Mouse (Mus musculus): Measurements from ENCODE around the gene Tmem132c. TPM values are rescaled to one million over a fixed set of nuclear protein-coding genes. Genes with fewer than 3 reads are reported as not detected.

Tmem132c gene
- polyA plus RNA-seq, 1 experiment from 2014 or later = 51.8 TPM

DNA sequence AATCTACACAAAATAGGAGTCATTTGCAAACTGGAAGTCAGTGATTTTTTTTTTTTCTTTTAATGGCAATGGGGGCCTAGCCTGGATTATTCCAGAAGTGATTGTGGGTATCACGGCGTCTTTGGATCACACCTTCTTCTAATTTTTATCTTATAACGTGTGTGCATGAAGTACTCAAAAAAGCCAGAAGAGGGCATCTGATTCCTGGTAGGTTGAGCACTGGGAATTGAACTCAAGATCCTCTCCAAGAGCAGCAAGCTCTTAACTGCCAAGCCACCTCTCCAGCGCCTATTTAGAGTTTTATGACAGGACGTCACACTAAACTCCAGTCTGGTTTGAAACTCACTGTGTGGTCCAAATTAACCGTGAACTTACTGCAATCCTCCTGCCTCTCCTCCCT is 346.2 kb downstream of the Tmem132c start:
- Histone ChIP-seq H3K27ac (no peak overlapping the region), H3K27me3 (no peaks in the 10 kb centered on the region), H3K4me3 (no peak overlapping the region), H3K9me3 (no peaks in the 10 kb centered on the region), H3K4me1 (no peaks in the 10 kb centered on the region), H3K9ac (no peak overlapping the region), H3K36me3 (no peaks in the 10 kb centered on the region; the same call in 1 of the 2 replicates), H3K4me2 (replicated peaks) (no peak overlapping the region)
- 74% methylated on average over 6 of the region's 6 CpGs for WGBS
- ATAC-seq (ENCODE audit: insufficient number of reproducible peaks, insufficient read depth, low FRiP score, low TSS enrichment) = no peak

DNA sequence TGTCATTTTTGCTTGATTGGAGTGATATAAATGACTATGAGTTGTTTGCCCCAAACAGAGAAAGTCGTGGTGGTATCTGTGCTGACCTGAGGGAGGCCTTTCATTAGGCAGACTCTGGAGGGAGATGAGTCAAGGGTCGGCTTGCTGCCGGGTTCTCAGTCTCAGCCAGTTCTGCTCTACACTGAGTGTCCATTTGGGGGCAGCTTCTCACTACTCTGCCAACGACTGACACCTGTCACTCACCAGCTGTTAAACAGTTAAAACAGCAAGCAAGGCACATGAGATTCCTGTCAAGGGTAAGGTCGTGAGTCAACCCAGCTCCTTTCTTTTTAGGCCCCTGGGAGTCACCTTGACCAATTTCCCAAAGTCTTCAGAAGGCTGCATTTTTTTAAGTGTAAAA is 350.8 kb downstream of the Tmem132c start:
- H3K9ac ChIP-seq = no peak overlapping the region
- no peak overlapping the region for H3K4me2 ChIP-seq (replicated peaks)
- no peaks in the 10 kb centered on the region for H3K27me3 ChIP-seq
- H3K4me1 ChIP-seq = no peaks in the 10 kb centered on the region
- no peak overlapping the region for H3K4me3 ChIP-seq
- WGBS = 70% methylated on average over 5 of the region's 5 CpGs
- peaks cover 45% of the 10 kb centered on the region for H3K36me3 ChIP-seq
- no peak overlapping the region for H3K27ac ChIP-seq
- H3K9me3 ChIP-seq = no peaks in the 10 kb centered on the region
- ATAC-seq (ENCODE audit: insufficient number of reproducible peaks, insufficient read depth, low FRiP score, low TSS enrichment) = no peak

GRCm38 (mm10) chr5:127592854-127593253 is 351.2 kb downstream of the Tmem132c start:
- Histone ChIP-seq H3K9ac (no peak overlapping the region), H3K27me3 (no peaks in the 10 kb centered on the region), H3K4me1 (no peaks in the 10 kb centered on the region), H3K4me3 (no peak overlapping the region), H3K4me2 (replicated peaks) (no peak overlapping the region), H3K36me3 (peaks cover 49% of the 10 kb centered on the region), H3K27ac (no peak overlapping the region), H3K9me3 (no peaks in the 10 kb centered on the region)
- 80% methylated on average over 6 of the region's 6 CpGs for WGBS
- ATAC-seq (ENCODE audit: insufficient number of reproducible peaks, insufficient read depth, low FRiP score, low TSS enrichment) = no peak

- no peak overlapping the region for H3K4me3 ChIP-seq
- ATAC-seq (ENCODE audit: insufficient number of reproducible peaks, insufficient read depth, low FRiP score, low TSS enrichment) = no peak
- no peaks in the 10 kb centered on the region for H3K27me3 ChIP-seq
- H3K4me2 ChIP-seq (replicated peaks) = no peak overlapping the region
- peaks cover 77% of the 10 kb centered on the region for H3K36me3 ChIP-seq
- 96% methylated on average over 3 of the region's 3 CpGs for WGBS
- no peak overlapping the region for H3K9ac ChIP-seq
- H3K9me3 ChIP-seq = no peaks in the 10 kb centered on the region
- no peak overlapping the region for H3K27ac ChIP-seq
- H3K4me1 ChIP-seq = no peaks in the 10 kb centered on the region
These were observed 354.1 kb downstream of the Tmem132c start for GRCm38 (mm10) chr5:127595676-127596075.

DNA sequence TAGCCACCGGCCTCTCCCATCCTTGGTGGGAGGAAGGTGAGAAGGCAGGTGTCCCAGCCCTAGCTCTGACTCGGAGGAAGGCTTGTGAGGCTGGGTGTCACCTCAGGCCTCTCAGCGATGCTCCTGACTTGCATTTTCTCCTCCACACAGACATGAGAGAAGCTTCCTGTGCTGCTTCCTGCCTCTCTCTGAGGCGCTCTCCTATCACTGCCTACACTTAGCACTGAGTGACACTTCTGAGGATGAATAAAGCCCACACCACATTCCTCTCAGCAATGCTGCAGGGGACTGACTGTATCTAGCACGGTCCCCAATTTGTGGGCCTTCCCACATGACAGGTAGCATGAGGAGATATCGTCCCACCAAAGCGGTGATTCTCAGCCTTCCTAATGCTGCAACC is 355.3 kb downstream of the Tmem132c start:
- H3K9me3 ChIP-seq = no peaks in the 10 kb centered on the region
- H3K9ac ChIP-seq = no peak overlapping the region
- H3K4me2 ChIP-seq (replicated peaks) = no peak overlapping the region
- peaks cover 87% of the 10 kb centered on the region for H3K36me3 ChIP-seq
- WGBS = 87% methylated on average over 7 of the region's 7 CpGs
- no peak overlapping the region for H3K4me3 ChIP-seq
- no peaks in the 10 kb centered on the region for H3K27me3 ChIP-seq
- no peaks in the 10 kb centered on the region for H3K4me1 ChIP-seq
- H3K27ac ChIP-seq = no peak overlapping the region
- no peak for ATAC-seq (ENCODE audit: insufficient number of reproducible peaks, insufficient read depth, low FRiP score, low TSS enrichment)

DNA sequence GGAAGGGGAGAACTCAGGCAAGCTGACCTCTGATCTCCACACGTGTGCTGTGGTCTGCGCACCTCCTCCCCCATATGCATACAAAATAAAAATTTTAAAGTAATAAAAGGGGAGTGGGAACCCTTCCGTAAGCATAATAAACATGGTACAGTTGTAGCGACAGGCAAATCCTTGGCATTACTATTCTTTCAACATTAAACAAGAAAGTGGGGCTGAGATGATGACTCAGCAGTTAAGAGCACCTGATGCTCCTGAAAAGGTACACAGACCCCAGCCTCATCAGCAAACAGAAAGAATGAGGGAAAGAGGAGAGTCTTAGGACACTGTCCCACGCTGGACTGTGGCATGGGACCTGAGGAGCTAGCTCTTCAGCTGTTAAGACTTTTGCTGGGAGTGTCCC is 361.4 kb downstream of the Tmem132c start:
- peaks cover 97% of the 10 kb centered on the region for H3K36me3 ChIP-seq
- H3K4me1 ChIP-seq = no peaks in the 10 kb centered on the region
- no peak overlapping the region for H3K4me3 ChIP-seq
- no peak overlapping the region for H3K27ac ChIP-seq
- no peak for ATAC-seq (ENCODE audit: insufficient number of reproducible peaks, insufficient read depth, low FRiP score, low TSS enrichment)
- H3K27me3 ChIP-seq = no peaks in the 10 kb centered on the region
- WGBS = 93% methylated on average over 5 of the region's 5 CpGs
- no peaks in the 10 kb centered on the region for H3K9me3 ChIP-seq
- H3K9ac ChIP-seq = no peak overlapping the region
- H3K4me2 ChIP-seq (replicated peaks) = no peak overlapping the region

- 87% methylated on average over 2 of the region's 2 CpGs for WGBS
- Histone ChIP-seq H3K36me3 (peaks cover 62% of the 10 kb centered on the region), H3K4me2 (replicated peaks) (no peak overlapping the region), H3K27me3 (no peaks in the 10 kb centered on the region), H3K27ac (no peak overlapping the region), H3K4me3 (no peak overlapping the region), H3K9ac (no peak overlapping the region), H3K9me3 (no peaks in the 10 kb centered on the region), H3K4me1 (no peaks in the 10 kb centered on the region)
- no peak for ATAC-seq (ENCODE audit: insufficient number of reproducible peaks, insufficient read depth, low FRiP score, low TSS enrichment)
These were observed 365.9 kb downstream of the Tmem132c start for GRCm38 (mm10) chr5:127607507-127607906.

DNA sequence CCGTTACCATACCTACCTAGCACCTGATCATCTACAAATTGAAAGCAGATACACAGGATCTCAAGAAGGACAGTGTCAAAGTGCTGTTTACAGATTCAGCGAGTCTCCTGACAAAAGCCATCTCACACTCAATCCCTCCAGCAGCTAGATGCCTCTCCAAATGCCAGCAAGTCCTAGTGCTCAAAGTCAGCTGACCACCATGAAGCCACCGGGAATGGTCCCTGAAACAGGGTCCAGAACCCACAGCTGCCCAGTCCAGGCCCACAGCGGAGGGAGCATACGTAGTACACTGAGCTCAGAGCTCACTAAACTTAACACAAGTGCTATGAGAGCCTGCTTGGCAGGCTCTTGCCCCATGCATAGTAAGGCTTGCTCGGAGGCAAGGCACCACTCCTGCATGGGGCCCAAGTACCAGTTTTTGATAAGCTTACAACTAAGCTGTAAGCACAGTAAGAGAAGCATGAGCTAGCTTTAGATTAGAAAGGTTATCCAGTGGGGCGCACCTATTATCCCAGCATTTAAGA is 367.6 kb downstream of the Tmem132c start:
- H3K9ac ChIP-seq = no peak overlapping the region
- peaks cover 44% of the 10 kb centered on the region for H3K36me3 ChIP-seq
- ATAC-seq (ENCODE audit: insufficient number of reproducible peaks, insufficient read depth, low FRiP score, low TSS enrichment) = no peak
- no peak overlapping the region for H3K27ac ChIP-seq
- no peak overlapping the region for H3K4me2 ChIP-seq (replicated peaks)
- 85% methylated on average over 7 of the region's 7 CpGs for WGBS
- no peaks in the 10 kb centered on the region for H3K27me3 ChIP-seq
- no peak overlapping the region for H3K4me3 ChIP-seq
- no peaks in the 10 kb centered on the region for H3K4me1 ChIP-seq
- no peaks in the 10 kb centered on the region for H3K9me3 ChIP-seq

DNA sequence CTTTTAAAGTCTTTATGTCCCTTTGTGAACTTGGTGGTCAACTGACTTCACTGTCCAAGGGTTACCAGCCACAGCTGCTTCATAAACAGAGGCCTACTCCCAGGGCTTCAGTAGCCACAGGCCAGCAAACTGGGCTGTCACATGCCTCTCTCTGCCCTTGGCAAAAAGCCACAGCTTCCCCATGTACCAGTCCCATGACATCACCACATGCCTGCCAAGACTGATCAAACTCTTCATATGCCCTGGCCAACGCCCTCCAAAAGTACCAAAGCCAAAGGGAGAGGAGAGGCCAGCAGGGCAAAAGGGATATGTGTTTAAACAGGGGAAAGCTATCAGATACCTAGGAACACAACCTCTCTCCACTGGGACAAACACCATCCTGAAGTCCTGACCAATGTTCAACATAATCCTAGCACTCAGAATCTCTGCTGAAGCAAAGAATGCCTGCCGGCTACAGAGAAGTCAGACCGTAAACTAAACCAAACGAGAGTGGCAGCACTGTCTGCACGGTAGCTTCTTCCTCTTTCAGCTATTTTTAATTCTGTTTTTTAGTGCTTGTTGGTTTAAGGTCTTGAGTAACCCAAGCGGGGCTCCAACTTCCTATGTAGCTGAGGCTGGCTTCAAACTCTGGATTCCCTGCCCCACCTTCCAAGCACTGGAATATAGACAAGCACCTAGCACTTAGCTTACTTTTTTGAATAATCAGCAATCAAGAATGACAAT is 369.3 kb downstream of the Tmem132c start:
- Histone ChIP-seq H3K9me3 (no peaks in the 10 kb centered on the region), H3K4me1 (peaks cover 12% of the 10 kb centered on the region), H3K27ac (no peak overlapping the region), H3K4me3 (no peak overlapping the region), H3K4me2 (replicated peaks) (no peak overlapping the region), H3K27me3 (no peaks in the 10 kb centered on the region), H3K36me3 (peaks cover 28% of the 10 kb centered on the region), H3K9ac (no peak overlapping the region)
- ATAC-seq (ENCODE audit: insufficient number of reproducible peaks, insufficient read depth, low FRiP score, low TSS enrichment) = no peak
- 74% methylated on average over 6 of the region's 6 CpGs for WGBS

DNA sequence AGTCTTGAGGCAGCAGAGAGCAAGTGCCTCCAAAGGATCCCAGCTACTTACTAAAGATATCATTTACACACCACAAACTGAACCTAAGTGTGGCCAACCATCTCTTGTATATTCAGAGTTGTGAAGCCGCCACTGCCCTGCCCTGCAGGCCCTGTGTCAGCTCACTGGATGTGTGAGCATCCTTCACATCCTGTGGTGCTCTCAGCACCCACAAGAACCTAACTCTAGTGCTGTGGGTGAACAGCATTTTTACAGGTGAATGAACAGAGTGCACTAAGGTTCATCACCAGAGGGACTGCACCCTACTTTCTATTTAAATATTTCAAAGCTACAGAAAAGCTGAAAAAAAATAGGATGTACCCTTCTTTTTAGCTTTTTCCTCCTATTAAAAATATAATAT is 370.3 kb downstream of the Tmem132c start:
- no peaks in the 10 kb centered on the region for H3K9me3 ChIP-seq
- H3K27me3 ChIP-seq = no peaks in the 10 kb centered on the region
- no peak for ATAC-seq (ENCODE audit: insufficient number of reproducible peaks, insufficient read depth, low FRiP score, low TSS enrichment)
- H3K4me1 ChIP-seq = peaks cover 16% of the 10 kb centered on the region
- no peak overlapping the region for H3K4me2 ChIP-seq (replicated peaks)
- no peak overlapping the region for H3K9ac ChIP-seq
- peaks cover 19% of the 10 kb centered on the region for H3K36me3 ChIP-seq
- no peak overlapping the region for H3K4me3 ChIP-seq
- no peak overlapping the region for H3K27ac ChIP-seq
- 96% methylated on average over 1 of the region's 1 CpGs for WGBS

- Histone ChIP-seq H3K27ac (no peak overlapping the region), H3K9ac (no peak overlapping the region), H3K4me3 (no peak overlapping the region), H3K9me3 (no peaks in the 10 kb centered on the region), H3K4me1 (peaks cover 16% of the 10 kb centered on the region), H3K4me2 (replicated peaks) (no peak overlapping the region), H3K27me3 (no peaks in the 10 kb centered on the region), H3K36me3 (peaks cover 14% of the 10 kb centered on the region)
- 97% methylated on average over 6 of the region's 6 CpGs for WGBS
- ATAC-seq (ENCODE audit: insufficient number of reproducible peaks, insufficient read depth, low FRiP score, low TSS enrichment) = no peak
These were observed 370.8 kb downstream of the Tmem132c start for GRCm38 (mm10) chr5:127612397-127612796.
